Mouse (Mus musculus): ENCODE data around the gene Scg2. TPM values are rescaled to one million over a fixed set of nuclear protein-coding genes. Genes with fewer than 3 reads are reported as not detected.

Scg2 gene
- 158 and 200 TPM in 2 replicates for polyA plus RNA-seq (2014; fragmentation: Nextera tagmentation; extraction: Ambion mirVana)

DNA sequence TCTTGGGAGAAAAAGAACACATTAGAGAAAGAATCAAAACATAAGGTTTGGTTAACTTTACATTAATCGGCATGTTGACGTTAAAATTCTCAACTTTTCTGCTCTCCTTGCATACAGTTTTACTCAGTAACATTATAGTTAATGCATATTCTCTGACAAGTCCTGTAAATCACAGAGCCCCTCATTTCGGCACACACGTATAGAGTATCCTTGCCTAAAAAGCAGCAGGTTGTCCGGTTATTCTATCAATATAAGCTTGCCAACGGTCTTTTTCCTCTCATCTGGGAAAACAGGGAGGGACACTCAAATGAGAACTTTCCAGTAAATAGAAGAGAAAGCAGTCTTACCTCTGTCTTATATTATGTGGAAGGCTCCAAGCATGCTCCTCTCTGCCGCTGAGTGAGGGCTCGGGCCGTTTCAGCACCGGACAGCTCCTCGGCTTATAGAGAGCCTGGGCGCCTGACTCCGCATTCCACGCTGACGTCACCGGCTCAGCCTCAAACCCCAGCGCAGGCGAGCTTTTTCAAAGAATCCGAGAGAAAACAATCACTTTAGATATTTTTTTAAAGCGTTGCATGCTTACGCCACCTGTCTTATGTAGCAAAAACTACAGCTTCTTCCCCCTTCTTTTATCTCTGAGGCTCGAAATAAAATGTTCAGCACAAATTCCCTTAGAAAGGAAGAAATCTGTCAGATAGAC lies at the start of gene Scg2:
Gene Scg2, minus strand, starts transcription at position 512 of the 700 bp plus-strand sequence.
- H3K9me3 ChIP-seq (ENCODE audit: control insufficient read depth, low read length) = no peaks in the 10 kb centered on the region
- H3K27ac ChIP-seq = peak within 1 kb of the TSS; percentile 49
- H3K9ac ChIP-seq = peak within 1 kb of the TSS; percentile 51
- H3K36me3 ChIP-seq (replicated peaks; ENCODE audit: control insufficient read depth, insufficient read depth) = peaks cover 15% of the 10 kb centered on the region; the same call in 1 of the 2 replicates
- ATAC-seq (ENCODE audit: low FRiP score) = peak; percentile 96
- H3K4me1 ChIP-seq (replicated peaks; ENCODE audit: control insufficient read depth, insufficient read depth, low read length) = no peaks in the 10 kb centered on the region
- 11% methylated on average over 22 of the region's 22 CpGs for WGBS
- H3K4me2 ChIP-seq (replicated peaks) = peak within 1 kb of the TSS; percentile 47
- peak; percentile 91 for DNase-seq (ENCODE audit: low spot score)
- no peaks in the 10 kb centered on the region for H3K27me3 ChIP-seq (ENCODE audit: control insufficient read depth, insufficient read depth, low read length)
- H3K4me3 ChIP-seq (replicated peaks; ENCODE audit: low read length) = peak within 1 kb of the TSS; percentile 33

DNA sequence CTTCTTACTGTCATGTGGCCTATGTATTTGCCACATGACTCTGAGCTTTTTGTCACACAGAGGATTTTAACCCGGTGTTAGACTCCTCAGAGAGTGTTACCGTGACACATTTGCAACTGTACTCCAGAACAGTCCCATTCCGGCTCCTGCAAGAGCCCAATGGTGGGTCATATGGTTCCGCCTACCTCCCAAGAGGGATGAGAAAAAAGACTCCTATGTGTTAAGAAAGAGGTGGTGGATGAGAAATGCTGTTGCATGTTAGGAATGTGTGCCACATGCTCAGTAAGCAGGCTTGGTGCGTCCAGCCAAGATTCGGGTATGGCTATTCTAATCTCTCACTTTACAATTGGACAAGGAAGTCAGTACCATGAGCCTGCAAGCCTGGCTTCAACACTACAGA lies 45.6 kb upstream of the Scg2 start:
- Histone ChIP-seq H3K4me3 (replicated peaks; ENCODE audit: low read length) (no peak overlapping the region), H3K27ac (no peak overlapping the region), H3K27me3 (ENCODE audit: control insufficient read depth, insufficient read depth, low read length) (no peaks in the 10 kb centered on the region), H3K4me1 (replicated peaks; ENCODE audit: control insufficient read depth, insufficient read depth, low read length) (no peaks in the 10 kb centered on the region), H3K4me2 (replicated peaks) (no peak overlapping the region), H3K9me3 (ENCODE audit: control insufficient read depth, low read length) (no peaks in the 10 kb centered on the region), H3K9ac (no peak overlapping the region), H3K36me3 (replicated peaks; ENCODE audit: control insufficient read depth, insufficient read depth) (no peaks in the 10 kb centered on the region)
- WGBS = 96% methylated on average over 6 of the region's 6 CpGs
- ATAC-seq (ENCODE audit: low FRiP score) = no peak
- DNase-seq (ENCODE audit: low spot score) = no peak

- no peak overlapping the region for H3K27ac ChIP-seq
- no peak overlapping the region for H3K4me2 ChIP-seq (replicated peaks)
- WGBS = 81% methylated on average over 2 of the region's 2 CpGs
- ATAC-seq (ENCODE audit: low FRiP score) (no peak), DNase-seq (ENCODE audit: low spot score) (no peak)
- no peaks in the 10 kb centered on the region for H3K36me3 ChIP-seq (replicated peaks; ENCODE audit: control insufficient read depth, insufficient read depth)
- no peaks in the 10 kb centered on the region for H3K4me1 ChIP-seq (replicated peaks; ENCODE audit: control insufficient read depth, insufficient read depth, low read length)
- H3K9ac ChIP-seq = no peak overlapping the region
- peaks cover 5% of the 10 kb centered on the region for H3K9me3 ChIP-seq (ENCODE audit: control insufficient read depth, low read length)
- H3K4me3 ChIP-seq (replicated peaks; ENCODE audit: low read length) = no peak overlapping the region
- H3K27me3 ChIP-seq (ENCODE audit: control insufficient read depth, insufficient read depth, low read length) = no peaks in the 10 kb centered on the region
Observed at GRCm38 (mm10) chr1:79470856-79471255, 30.9 kb upstream of the Scg2 start.

DNA sequence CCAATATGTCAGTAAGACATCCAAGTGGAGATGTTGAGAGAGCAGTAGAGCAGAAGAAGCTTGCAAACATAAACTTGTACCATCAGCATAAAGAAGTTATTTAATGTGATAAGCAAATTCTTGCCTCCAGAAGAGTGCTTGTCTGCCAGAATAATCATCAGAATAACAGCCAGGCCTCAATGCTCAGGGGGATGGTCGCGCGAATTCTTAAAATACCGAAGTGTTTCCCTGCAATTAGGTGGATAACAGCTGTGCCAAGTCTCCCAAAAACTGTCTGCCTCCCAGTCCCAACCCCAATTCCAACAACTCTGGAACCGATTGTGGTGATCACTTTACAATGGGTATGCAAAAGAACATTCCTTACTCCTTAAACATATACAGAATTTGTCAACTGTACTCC lies 30.0 kb upstream of the Scg2 start:
- Histone ChIP-seq H3K27ac (no peak overlapping the region), H3K9me3 (ENCODE audit: control insufficient read depth, low read length) (no peaks in the 10 kb centered on the region), H3K9ac (no peak overlapping the region), H3K4me1 (replicated peaks; ENCODE audit: control insufficient read depth, insufficient read depth, low read length) (no peaks in the 10 kb centered on the region), H3K4me3 (replicated peaks; ENCODE audit: low read length) (no peak overlapping the region), H3K27me3 (ENCODE audit: control insufficient read depth, insufficient read depth, low read length) (no peaks in the 10 kb centered on the region), H3K4me2 (replicated peaks) (no peak overlapping the region), H3K36me3 (replicated peaks; ENCODE audit: control insufficient read depth, insufficient read depth) (no peaks in the 10 kb centered on the region)
- ATAC-seq (ENCODE audit: low FRiP score) (no peak), DNase-seq (ENCODE audit: low spot score) (no peak)
- 76% methylated on average over 5 of the region's 5 CpGs for WGBS

- no peaks in the 10 kb centered on the region for H3K9me3 ChIP-seq (ENCODE audit: control insufficient read depth, low read length)
- no peak for ATAC-seq (ENCODE audit: low FRiP score)
- no peak overlapping the region for H3K27ac ChIP-seq
- H3K27me3 ChIP-seq (ENCODE audit: control insufficient read depth, insufficient read depth, low read length) = no peaks in the 10 kb centered on the region
- H3K4me3 ChIP-seq (replicated peaks; ENCODE audit: low read length) = no peak overlapping the region
- no peaks in the 10 kb centered on the region for H3K4me1 ChIP-seq (replicated peaks; ENCODE audit: control insufficient read depth, insufficient read depth, low read length)
- no peak overlapping the region for H3K4me2 ChIP-seq (replicated peaks)
- no peak for DNase-seq (ENCODE audit: low spot score)
- H3K9ac ChIP-seq = no peak overlapping the region
- 45% methylated on average over 3 of the region's 3 CpGs for WGBS
- no peaks in the 10 kb centered on the region for H3K36me3 ChIP-seq (replicated peaks; ENCODE audit: control insufficient read depth, insufficient read depth)
Observed at GRCm38 (mm10) chr1:79466585-79466984, 26.7 kb upstream of the Scg2 start.

- DNase-seq (ENCODE audit: low spot score) = no peak
Observed at GRCm38 (mm10) chr1:79458558-79458957, 18.6 kb upstream of the Scg2 start.

GRCm38 (mm10) chr1:79454164-79454563 lies 14.2 kb upstream of the Scg2 start:
- H3K9me3 ChIP-seq (ENCODE audit: control insufficient read depth, low read length) = no peaks in the 10 kb centered on the region
- H3K4me2 ChIP-seq (replicated peaks) = no peak overlapping the region
- ATAC-seq (ENCODE audit: low FRiP score) (no peak), DNase-seq (ENCODE audit: low spot score) (no peak)
- no peaks in the 10 kb centered on the region for H3K27me3 ChIP-seq (ENCODE audit: control insufficient read depth, insufficient read depth, low read length)
- no peaks in the 10 kb centered on the region for H3K36me3 ChIP-seq (replicated peaks; ENCODE audit: control insufficient read depth, insufficient read depth)
- H3K9ac ChIP-seq = no peak overlapping the region
- peaks cover 13% of the 10 kb centered on the region for H3K4me1 ChIP-seq (replicated peaks; ENCODE audit: control insufficient read depth, insufficient read depth, low read length)
- peak overlapping the region; percentile 28; the same call in 1 of the 2 replicates for H3K27ac ChIP-seq
- no peak overlapping the region for H3K4me3 ChIP-seq (replicated peaks; ENCODE audit: low read length)
- WGBS = 5% methylated on average over 4 of the region's 4 CpGs

More at GRCm38 (mm10) chr1:79458558-79458957, 18.6 kb upstream of the Scg2 start:
- Histone ChIP-seq H3K4me1 (replicated peaks; ENCODE audit: control insufficient read depth, insufficient read depth, low read length) (no peaks in the 10 kb centered on the region), H3K4me2 (replicated peaks) (no peak overlapping the region), H3K9me3 (ENCODE audit: control insufficient read depth, low read length) (no peaks in the 10 kb centered on the region), H3K27me3 (ENCODE audit: control insufficient read depth, insufficient read depth, low read length) (no peaks in the 10 kb centered on the region), H3K36me3 (replicated peaks; ENCODE audit: control insufficient read depth, insufficient read depth) (no peaks in the 10 kb centered on the region), H3K4me3 (replicated peaks; ENCODE audit: low read length) (no peak overlapping the region), H3K27ac (no peak overlapping the region), H3K9ac (no peak overlapping the region)
- ATAC-seq (ENCODE audit: low FRiP score) = no peak
- 17% methylated on average over 5 of the region's 5 CpGs for WGBS

DNA sequence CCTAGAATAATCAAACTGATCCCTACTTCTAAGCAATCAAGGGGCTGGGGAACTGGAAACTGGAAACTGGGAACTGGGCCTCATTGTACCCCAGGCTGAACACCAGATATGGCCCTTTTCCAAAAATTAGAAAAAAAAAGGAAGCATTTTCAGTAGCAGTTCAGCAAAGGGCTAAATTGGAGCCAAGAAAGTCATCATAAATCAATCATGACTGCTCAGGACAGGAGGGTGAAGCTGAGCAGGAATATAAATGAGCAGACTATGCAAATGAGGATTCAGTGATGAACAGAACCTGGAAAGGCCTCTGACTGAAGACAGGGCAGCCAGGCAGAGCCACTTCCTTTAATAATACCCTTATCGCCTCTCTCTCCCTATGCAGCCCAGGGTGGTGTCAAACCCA lies 12.4 kb upstream of the Scg2 start:
- peak; percentile 68 for ATAC-seq (ENCODE audit: low FRiP score)
- H3K9me3 ChIP-seq (ENCODE audit: control insufficient read depth, low read length) = no peaks in the 10 kb centered on the region
- H3K27me3 ChIP-seq (ENCODE audit: control insufficient read depth, insufficient read depth, low read length) = no peaks in the 10 kb centered on the region
- 21% methylated on average over 1 of the region's 1 CpGs for WGBS
- no peak overlapping the region for H3K9ac ChIP-seq
- no peak overlapping the region for H3K4me2 ChIP-seq (replicated peaks)
- peak overlapping the region; percentile 52; the same call in 1 of the 2 replicates for H3K27ac ChIP-seq
- H3K4me3 ChIP-seq (replicated peaks; ENCODE audit: low read length) = no peak overlapping the region
- H3K36me3 ChIP-seq (replicated peaks; ENCODE audit: control insufficient read depth, insufficient read depth) = no peaks in the 10 kb centered on the region
- peak; percentile 60 for DNase-seq (ENCODE audit: low spot score)
- H3K4me1 ChIP-seq (replicated peaks; ENCODE audit: control insufficient read depth, insufficient read depth, low read length) = peaks cover 13% of the 10 kb centered on the region

DNA sequence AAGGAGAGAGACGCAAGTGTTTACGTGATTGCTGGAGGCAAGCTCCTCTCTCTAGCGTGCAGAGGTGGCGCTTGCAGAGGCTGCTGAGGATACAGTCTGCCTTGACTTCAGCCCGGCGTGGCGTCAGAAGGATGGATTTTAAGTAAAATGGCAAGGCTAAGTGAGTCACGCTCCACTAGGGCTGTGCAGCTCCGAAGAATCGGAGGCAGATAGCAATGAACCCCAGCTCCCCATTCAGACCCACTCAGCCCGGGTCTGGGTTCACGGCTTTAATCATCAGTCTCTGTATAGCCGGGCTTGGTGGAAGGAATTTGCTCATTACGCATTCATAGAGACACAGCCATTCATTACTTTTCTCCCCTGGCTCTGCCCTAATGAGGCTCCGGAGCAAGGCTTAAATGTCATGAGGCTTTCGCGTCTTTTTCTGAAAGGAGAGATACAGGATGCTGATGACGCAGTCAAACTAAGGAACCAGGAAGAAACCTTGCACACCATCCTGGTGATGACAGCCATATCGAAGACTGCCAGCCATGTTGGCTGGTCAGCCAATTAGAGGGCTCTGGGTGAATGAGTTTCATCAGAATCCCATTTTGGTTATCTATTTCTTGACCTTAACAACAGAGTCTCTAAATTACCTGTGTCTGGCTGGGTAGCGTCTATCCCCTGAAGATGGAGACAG lies 10.6 kb upstream of the Scg2 start:
- peak; percentile 85 for ATAC-seq (ENCODE audit: low FRiP score)
- WGBS = 7% methylated on average over 20 of the region's 20 CpGs
- H3K9me3 ChIP-seq (ENCODE audit: control insufficient read depth, low read length) = no peaks in the 10 kb centered on the region
- DNase-seq (ENCODE audit: low spot score) = peak; percentile 62
- H3K4me1 ChIP-seq (replicated peaks; ENCODE audit: control insufficient read depth, insufficient read depth, low read length) = peaks cover 13% of the 10 kb centered on the region
- peak overlapping the region; percentile 90 for H3K27ac ChIP-seq
- H3K4me2 ChIP-seq (replicated peaks) = peak overlapping the region; percentile 70
- no peaks in the 10 kb centered on the region for H3K36me3 ChIP-seq (replicated peaks; ENCODE audit: control insufficient read depth, insufficient read depth)
- peak overlapping the region; percentile 60 for H3K9ac ChIP-seq
- peak overlapping the region; percentile 34 for H3K4me3 ChIP-seq (replicated peaks; ENCODE audit: low read length)
- H3K27me3 ChIP-seq (ENCODE audit: control insufficient read depth, insufficient read depth, low read length) = no peaks in the 10 kb centered on the region

All from hindbrain, embryonic 14.5 days (tissue).